Mouse (Mus musculus) v-Abl transformed pro-B cells (cell line): Measurements from ENCODE around the gene S100g.

Experiments used
- in situ Hi-C, 2 experiments: fragments of 400-800 bp; cut with MboI; formaldehyde crosslinking; loops; one replicate each; pipeline ENCODE4 v1.15.1; 2025; ENCODE audit not compliant: unreplicated experiment in 2 of 2

The S100g gene

DNA sequence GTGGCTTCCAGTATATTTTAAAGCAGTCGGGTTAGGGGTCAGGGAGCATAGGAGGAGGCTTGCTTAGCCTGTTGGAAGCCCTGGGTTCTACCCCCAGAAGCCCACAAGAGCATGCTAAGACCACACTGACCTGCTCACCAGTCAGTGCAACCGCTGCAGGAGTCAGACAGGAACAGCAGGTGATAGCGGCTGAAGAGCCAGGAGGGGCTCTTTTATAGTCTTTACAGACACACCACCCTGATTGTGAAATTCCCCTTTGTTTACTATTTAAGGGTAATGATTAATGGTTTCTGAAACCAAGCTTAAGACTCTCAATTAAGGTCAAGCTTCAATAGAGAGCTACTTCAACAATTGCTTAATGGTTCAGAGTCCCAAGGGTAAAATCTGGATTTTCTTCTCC lies at the start of gene S100g:
S100g (minus strand) TSS at position 217 of the 400 bp plus-strand sequence.
- in situ Hi-C loops = no loop called here

DNA sequence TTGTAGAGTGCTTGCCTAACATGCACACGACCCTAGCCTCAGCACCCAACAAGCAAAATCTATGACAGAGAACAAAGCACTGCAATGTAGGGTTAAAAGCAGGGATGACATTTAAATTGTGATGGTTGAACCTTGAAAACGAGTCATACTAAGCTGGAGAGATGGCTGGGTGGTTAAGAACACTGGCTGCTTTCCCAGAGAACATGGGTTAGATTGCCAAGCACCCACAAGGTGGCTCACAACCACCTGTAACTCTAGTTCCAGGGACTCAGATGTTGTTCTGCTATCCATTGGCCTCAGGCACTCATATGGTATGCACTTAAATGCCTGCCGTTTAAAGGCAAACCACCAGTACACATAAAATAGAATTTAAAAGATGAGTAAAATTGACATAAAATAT lies 27.7 kb upstream of the S100g start:
- in situ Hi-C loops = no loop called here

DNA sequence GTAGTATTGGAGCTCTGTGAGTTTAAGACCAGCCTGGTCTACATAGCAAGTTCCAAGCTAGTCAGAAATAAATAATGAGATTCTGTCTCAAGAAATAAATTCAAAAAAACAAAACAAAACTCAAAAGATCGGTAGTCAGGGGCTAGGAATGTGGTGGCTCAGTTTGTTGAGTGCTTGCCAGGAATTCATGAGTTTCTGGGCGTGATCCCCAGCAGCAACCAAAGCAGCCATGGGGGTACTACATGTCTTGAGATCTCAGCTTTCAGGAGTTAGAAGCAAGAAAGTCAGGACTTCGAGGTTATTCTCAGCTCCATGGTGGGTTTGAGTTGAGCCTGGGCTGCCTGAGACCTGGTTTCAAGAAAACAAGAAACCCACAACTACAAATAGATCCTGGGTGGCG lies 27.0 kb upstream of the S100g start:
- in situ Hi-C loops = no loop called here

DNA sequence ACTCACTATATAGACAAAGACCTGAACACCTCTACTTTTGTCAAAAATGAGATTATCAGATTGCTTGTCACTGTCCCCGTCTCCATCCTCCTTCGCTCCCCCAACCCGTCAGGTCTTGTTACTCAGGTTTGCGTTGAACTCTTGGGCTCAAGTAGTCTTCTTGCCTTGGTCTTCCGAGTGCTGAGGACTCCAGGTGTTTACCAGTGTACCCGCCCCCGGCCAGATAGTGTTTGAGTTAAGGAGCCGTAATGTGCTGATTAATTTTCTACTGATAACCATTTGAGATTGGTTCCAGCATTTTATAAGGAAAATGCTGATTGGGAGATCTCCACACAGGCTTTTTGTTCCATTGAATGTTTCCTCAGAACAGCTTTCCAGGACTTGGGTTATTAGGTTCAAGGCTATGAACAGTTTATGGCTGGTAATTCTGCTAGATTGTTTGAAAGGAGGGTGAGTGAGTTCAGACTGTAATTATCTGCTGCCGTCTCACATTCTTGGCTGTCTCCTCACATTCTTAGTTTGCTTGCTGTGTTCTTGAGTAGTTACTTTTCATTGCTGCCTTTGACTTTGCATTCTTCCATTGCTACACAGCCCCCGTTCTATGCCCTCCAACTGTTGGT lies 22.6 kb upstream of the S100g start:
- in situ Hi-C loops = no loop called here

DNA sequence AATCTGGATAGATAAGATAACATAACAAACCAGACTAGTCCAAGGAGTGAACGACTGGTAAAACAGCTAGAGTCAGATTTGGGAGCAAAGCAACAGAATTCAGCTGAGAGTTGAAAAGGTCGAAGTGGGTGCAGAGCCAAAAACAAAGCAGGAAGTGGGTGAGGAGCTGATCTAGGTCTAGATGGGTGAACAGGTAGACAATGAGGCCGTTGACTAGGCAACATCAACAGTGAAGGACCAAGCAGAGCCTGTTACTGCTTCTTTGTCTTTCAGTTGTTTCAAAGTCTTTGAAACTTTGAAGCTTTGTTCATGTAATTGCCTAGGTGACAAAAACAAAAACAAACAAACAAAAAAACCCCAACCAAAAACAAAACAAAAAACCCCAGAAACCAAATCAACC lies 11.8 kb upstream of the S100g start:
- in situ Hi-C loops = no loop called here

DNA sequence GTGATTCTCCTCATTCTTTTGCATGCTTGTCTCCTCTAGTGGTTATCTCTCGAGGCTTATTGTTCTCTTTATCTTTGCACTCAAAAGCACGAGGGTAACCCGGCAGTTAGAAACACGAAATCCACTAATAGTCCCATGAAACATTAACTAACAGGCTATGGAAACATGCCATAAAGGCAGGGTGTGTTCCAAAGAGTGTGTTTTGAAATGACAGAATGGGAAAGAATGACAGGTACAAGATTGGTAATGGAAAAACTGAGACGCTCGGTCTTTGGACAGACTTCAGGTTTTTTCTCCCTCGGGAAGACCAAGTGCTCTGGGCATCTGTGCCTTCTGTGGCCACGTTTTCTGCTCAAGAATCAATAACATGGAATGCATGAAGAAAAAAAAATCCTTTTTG lies 3.1 kb upstream of the S100g start:
- in situ Hi-C loops = no loop called here

DNA sequence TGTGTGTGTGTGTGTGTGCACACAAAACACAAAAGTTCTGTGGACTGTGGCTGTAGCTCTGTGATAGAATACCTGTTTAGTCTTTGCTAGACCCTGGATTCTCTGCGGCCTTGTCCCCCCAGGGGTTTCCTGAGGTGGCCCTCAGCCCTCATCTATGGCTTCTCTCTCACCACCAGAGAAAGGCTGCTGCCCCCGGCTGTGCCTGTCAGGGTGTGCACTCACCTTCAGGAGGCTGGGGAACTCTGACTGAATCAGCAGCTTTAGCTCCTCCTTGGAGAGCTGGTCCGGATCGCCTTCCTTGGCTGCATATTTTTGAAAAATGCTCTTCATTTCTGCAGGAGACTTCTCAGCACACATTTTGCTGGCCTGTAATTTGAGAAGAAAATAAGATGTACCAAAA lies 559 bp downstream of the S100g start:
- in situ Hi-C loops = no loop called here

DNA sequence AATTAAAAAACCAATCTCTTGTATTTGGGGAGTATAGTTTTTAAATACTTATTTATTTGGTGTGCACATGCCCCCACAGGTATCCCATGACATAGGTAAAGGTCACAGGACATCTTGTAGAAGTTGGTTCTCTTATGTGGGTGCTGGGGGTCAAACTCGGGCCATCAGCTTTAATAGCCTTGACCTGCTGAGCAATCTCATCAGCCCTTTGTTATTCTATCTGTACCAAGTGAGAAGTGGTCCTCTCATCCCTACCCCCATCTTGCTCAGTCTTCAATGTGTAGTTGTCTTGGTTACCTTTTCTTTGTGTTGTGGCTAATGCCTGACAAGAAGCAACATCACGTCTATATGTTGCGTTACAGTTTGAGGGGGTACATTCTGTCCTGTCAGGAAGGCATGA lies 6.5 kb downstream of the S100g start:
- in situ Hi-C loops = loop anchor here in 1 of 2 experiments (5.0 to 10.0 kb wide), 2 partner anchors 49 to 707 kb away; no protein-coding TSS in a partner anchor

DNA sequence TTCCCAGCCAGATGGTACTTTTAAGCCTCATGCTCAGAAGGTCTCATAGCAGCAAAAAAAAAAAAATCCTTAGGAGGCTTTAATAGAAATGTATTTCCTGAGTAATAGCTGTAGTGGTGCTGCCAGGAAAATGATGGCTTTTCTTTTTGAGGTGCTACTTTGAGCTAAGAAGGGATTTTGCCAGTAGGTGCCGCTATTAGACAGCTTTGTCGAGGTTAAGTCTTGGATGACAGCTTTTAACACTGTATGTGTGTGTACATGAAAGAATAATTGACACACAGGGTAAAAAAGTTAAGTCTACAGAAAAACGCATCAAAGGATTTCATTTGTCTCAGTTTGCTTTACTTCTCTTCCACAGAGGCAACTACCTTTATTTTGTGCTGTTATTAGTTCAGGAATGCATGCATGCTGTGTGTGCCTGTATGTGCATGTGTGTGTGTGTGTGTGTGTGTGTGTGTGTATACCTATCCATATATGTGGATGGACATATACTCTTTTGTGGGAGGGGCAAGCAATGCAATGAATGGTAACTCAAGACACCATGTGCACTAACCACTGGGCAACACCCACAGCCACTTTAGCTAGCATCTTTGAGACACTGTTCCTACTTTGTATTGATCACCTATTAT lies 14.5 kb downstream of the S100g start:
- in situ Hi-C loops = loop anchor here (5.0 to 25.0 kb wide), 5 partner anchors 192 to 1112 kb away; no protein-coding TSS in a partner anchor

DNA sequence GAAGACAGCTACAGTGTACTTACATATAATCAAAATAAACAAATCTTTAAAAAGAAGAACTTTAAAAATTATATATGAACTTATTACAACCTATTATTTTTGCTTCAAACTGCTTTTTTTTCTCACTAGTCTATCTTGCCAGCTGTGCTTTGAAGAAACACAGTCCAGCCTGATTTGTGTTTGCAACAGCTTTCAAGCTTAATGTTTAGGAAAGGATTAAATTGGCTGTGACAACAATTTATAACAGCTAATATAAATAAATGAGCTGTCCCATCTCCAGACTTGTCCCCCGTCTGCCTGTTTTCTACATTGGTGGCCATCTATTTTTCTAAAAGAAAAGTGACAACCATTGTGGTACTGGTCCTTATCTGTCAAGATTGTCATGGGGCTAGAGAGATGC lies 22.4 kb downstream of the S100g start:
- in situ Hi-C loops = loop anchor here (10.0 to 25.0 kb wide), 3 partner anchors 720 to 1120 kb away; no protein-coding TSS in a partner anchor

DNA sequence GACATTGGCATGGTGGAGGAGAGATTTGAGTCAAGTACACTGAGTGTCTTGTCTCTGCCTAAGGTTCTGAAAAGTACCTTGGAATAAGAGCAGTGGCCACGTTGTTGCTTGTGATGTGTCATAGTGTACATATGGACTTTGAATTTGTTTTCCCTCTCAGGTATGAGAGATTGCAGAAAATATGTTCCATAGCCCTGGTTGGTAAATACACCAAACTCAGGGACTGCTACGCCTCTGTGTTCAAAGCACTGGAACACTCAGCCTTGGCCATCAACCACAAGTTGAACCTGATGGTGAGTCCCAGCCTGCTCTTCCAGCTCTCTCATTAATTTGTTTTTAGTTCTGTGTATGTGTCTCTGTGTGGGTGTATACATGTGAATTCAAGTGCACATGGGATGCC lies 32.9 kb downstream of the S100g start:
- in situ Hi-C loops = loop anchor here in 1 of 2 experiments (25.0 kb wide), 2 partner anchors 731 to 1131 kb away; no protein-coding TSS in a partner anchor

DNA sequence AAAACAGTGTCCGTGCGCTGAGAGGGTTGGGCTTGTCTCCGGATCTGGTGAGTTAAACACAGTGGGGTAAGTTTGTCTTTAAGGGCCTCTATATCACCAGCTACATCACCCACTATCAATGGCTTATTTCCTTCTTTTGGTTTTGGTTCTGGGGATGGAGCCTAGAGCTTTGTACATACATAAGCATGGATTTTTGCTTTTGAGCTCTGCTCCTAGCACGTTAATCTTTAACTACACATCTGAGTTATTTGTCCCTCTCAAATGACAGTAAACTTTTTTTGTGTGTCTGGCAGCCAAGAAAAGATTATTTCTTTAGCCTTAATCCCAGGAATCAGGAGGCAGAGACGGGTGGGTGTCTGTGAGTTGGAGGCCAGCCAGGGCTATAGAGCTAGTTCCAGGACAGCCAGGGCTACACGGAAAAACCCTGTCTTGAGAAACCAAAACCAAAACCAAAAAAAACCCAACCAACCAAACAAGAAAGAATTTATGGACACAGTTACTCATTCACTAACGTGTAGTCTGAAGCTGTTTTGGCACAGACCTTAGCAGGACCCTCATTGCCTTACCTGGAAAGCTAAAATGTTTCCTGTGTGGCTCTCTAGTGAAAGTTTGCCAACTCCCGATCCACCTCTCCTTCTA lies 42.8 kb downstream of the S100g start:
- in situ Hi-C loops = loop anchor here in 1 of 2 experiments (10.0 to 25.0 kb wide), 4 partner anchors 743 to 1516 kb away; partner anchors contain the start of gene Asb11

DNA sequence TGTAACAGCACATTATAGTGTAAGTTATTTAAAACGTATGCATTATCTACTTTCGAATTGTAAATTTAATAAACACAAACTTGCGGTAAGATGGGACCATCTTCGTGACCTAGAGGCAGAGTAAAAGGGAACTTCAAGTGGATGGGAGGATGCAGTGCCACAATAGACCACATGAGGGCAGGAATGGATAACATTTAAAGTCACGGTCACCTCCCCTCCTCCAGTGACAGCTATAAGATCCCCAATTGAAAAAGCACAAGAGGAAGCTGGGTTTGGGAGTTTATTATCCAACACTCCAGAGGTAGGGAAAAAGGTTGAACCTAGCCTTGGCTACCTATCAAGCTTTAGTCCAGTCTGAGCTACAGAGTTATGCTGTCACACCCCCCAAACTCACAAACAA lies 48.7 kb downstream of the S100g start:
- in situ Hi-C loops = loop anchor here in 1 of 2 experiments (25.0 kb wide), 2 partner anchors 1272 to 1522 kb away; partner anchors contain the start of gene Asb11

DNA sequence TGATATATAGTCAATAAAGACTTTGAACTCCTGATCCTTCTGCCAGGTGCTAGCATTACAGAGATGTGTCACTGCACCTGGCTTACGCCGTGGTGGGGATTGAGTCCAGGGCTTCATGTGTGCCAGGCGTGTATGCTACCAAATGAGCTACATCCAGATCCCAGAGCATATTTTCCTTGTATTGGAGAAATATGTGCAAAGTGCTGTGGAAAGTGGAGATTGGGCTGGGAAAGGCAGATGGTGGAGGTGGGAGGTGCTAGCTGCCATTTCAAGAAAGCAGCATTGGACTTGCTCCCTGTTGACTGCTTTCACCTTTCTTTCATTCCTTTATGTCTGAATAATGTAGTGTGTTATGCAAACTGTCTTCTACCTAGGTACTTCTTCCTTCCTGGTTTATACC lies 50.7 kb downstream of the S100g start:
- in situ Hi-C loops = loop anchor here in 1 of 2 experiments (25.0 kb wide), 2 partner anchors 1274 to 1524 kb away; partner anchors contain the start of gene Asb11
